Mouse (Mus musculus) MEL (cell line): ENCODE data around the gene Prpf19. TPM values are rescaled to one million over a fixed set of nuclear protein-coding genes. Genes with fewer than 3 reads are reported as not detected.

Experiments used
- DNase-seq: peaks from one replicate; pipeline ENCODE4 v3.0.0; 2011; ENCODE audit warnings: low read depth, low spot score
- H3K27ac ChIP-seq: 2 replicates; pipeline ENCODE4 v1.5.1; 2012; ENCODE audit warnings: low read depth, mild to moderate bottlenecking, control low read depth, low read length, moderate library complexity; ENCODE audit not compliant: control insufficient read depth
- H3K27me3 ChIP-seq, 2 experiments: fragments of 150-350 bp in 1 of 2; sonication (generic) in 1 of 2; 2 replicates each; pipeline ENCODE4 v1.6.1; 2012; ENCODE audit warnings: low read length in 2 of 2, mild to moderate bottlenecking in 2 of 2, improper control_type of control experiment in 1 of 2, moderate library complexity in 1 of 2; ENCODE audit not compliant: insufficient read depth in 2 of 2, control insufficient read depth in 1 of 2
- H3K36me3 ChIP-seq, 2 experiments: 2 replicates each; pipeline ENCODE4 v1.6.1; 2012 to 2014; ENCODE audit warnings: low read length in 2 of 2, improper control_type of control experiment in 1 of 2, inconsistent platforms in 1 of 2, mild to moderate bottlenecking in 1 of 2; ENCODE audit not compliant: insufficient read depth in 2 of 2, control insufficient read depth in 1 of 2
- H3K4me1 ChIP-seq, 2 experiments: fragments of 150-350 bp in 1 of 2; sonication (generic) in 1 of 2; 2 replicates each; pipeline ENCODE4 v1.6.1; 2012; ENCODE audit warnings: low read length in 2 of 2, improper control_type of control experiment in 1 of 2, mild to moderate bottlenecking in 1 of 2; ENCODE audit not compliant: insufficient read depth in 2 of 2, control insufficient read depth in 1 of 2
- H3K4me3 ChIP-seq, 2 experiments: fragments of 150-350 bp in 1 of 2; sonication (generic) in 1 of 2; 2 replicates each; pipeline ENCODE4 v1.5.1; 2012; ENCODE audit warnings: low read depth in 2 of 2, low read length in 2 of 2, mild to moderate bottlenecking in 2 of 2, moderate library complexity in 2 of 2, control low read depth in 1 of 2, improper control_type of control experiment in 1 of 2; ENCODE audit not compliant: control insufficient read depth in 1 of 2, insufficient read depth in 1 of 2
- H3K79me2 ChIP-seq: 2 replicates; pipeline ENCODE4 v1.6.1; 2012; ENCODE audit warnings: mild to moderate bottlenecking, low read length, moderate library complexity; ENCODE audit not compliant: control insufficient read depth, poor library complexity, insufficient read depth
- H3K9ac ChIP-seq: 2 replicates; pipeline ENCODE4 v1.6.1; 2012; ENCODE audit warnings: low read depth, mild to moderate bottlenecking, control low read depth, low read length, moderate library complexity; ENCODE audit not compliant: control insufficient read depth, poor library complexity, severe bottlenecking
- H3K9me3 ChIP-seq: fragments of 150-350 bp; sonication (generic); replicated peaks from 2 replicates; pipeline ENCODE4 v1.6.1; 2012; ENCODE audit warnings: mild to moderate bottlenecking, low read length, improper control_type of control experiment, moderate library complexity; ENCODE audit not compliant: insufficient read depth
- BHLHE40 ChIP-seq: IDR thresholded peaks from 2 replicates; pipeline ENCODE4 v1.6.1; 2012; ENCODE audit warnings: low read depth, mild to moderate bottlenecking, inconsistent platforms, low read length, improper control_type of control experiment, borderline replicate concordance
- CHD2 ChIP-seq: IDR thresholded peaks from 2 replicates; pipeline ENCODE4 v1.6.1; 2011; ENCODE audit warnings: low read length, improper control_type of control experiment
- CTCF ChIP-seq, 3 experiments: IDR thresholded peaks in 2 of 3; conservative IDR thresholded peaks in 1 of 3; 2 replicates each; pipeline ENCODE4 v1.5.1; 2011 to 2012; ENCODE audit warnings: low read length in 3 of 3, low read depth in 2 of 3, mild to moderate bottlenecking in 2 of 3, improper control_type of control experiment in 1 of 3, inconsistent platforms in 1 of 3, mixed read lengths in 1 of 3, moderate library complexity in 1 of 3; ENCODE audit not compliant: control insufficient read depth in 1 of 3, insufficient read depth in 1 of 3, poor library complexity in 1 of 3, severe bottlenecking in 1 of 3
- E2F4 ChIP-seq: IDR thresholded peaks from 2 replicates; pipeline ENCODE4 v1.6.1; 2011; ENCODE audit warnings: low read depth, low read length, improper control_type of control experiment, borderline replicate concordance
- ELF1 ChIP-seq: IDR thresholded peaks from 2 replicates; pipeline ENCODE4 v1.6.1; 2014; ENCODE audit warnings: low read depth, mild to moderate bottlenecking, inconsistent platforms, low read length, improper control_type of control experiment, moderate library complexity
- EP300 ChIP-seq, 2 experiments: IDR thresholded peaks; 2 replicates each; pipeline ENCODE4 v1.6.1; 2011; ENCODE audit warnings: improper control_type of control experiment in 2 of 2, low read length in 2 of 2, low read depth in 1 of 2, mild to moderate bottlenecking in 1 of 2
- ETS1 ChIP-seq: IDR thresholded peaks from 2 replicates; pipeline ENCODE4 v1.6.1; 2012; ENCODE audit warnings: low read depth, mild to moderate bottlenecking, inconsistent platforms, low read length, improper control_type of control experiment, moderate library complexity
- HCFC1 ChIP-seq: IDR thresholded peaks from 2 replicates; pipeline ENCODE4 v1.6.1; 2012; ENCODE audit warnings: low read depth, mild to moderate bottlenecking, inconsistent platforms, low read length, improper control_type of control experiment, moderate library complexity
- JUND ChIP-seq: IDR thresholded peaks from 2 replicates; pipeline ENCODE4 v1.6.1; 2011; ENCODE audit warnings: low read depth, mild to moderate bottlenecking, improper control_type of control experiment, low read length
- KAT2A ChIP-seq: conservative IDR thresholded peaks from 2 replicates; pipeline ENCODE4 v1.6.1; 2012; ENCODE audit warnings: low read depth, low read length, improper control_type of control experiment, inconsistent platforms
- MAX ChIP-seq: IDR thresholded peaks from 2 replicates; pipeline ENCODE4 v1.6.1; 2011; ENCODE audit warnings: low read length, improper control_type of control experiment
- MAZ ChIP-seq: IDR thresholded peaks from 2 replicates; pipeline ENCODE4 v1.6.1; 2012; ENCODE audit warnings: low read depth, mild to moderate bottlenecking, inconsistent platforms, low read length, improper control_type of control experiment
- MEF2A ChIP-seq: IDR thresholded peaks from 2 replicates; pipeline ENCODE4 v1.6.1; 2014; ENCODE audit warnings: low read depth, mild to moderate bottlenecking, inconsistent platforms, low read length, improper control_type of control experiment; ENCODE audit not compliant: poor library complexity, insufficient replicate concordance, severe bottlenecking; ENCODE audit errors: extremely low read depth
- MXI1 ChIP-seq: IDR thresholded peaks from 2 replicates; pipeline ENCODE4 v1.6.1; 2011; ENCODE audit warnings: mild to moderate bottlenecking, low read depth, low read length, improper control_type of control experiment
- MYB ChIP-seq: IDR thresholded peaks from 2 replicates; pipeline ENCODE4 v1.6.1; 2011; ENCODE audit warnings: mild to moderate bottlenecking, low read depth, low read length, improper control_type of control experiment
- MYC ChIP-seq: IDR thresholded peaks from 2 replicates; pipeline ENCODE4 v1.6.1; 2011; ENCODE audit warnings: low read depth, mild to moderate bottlenecking, low read length, improper control_type of control experiment, moderate library complexity
- NELFE ChIP-seq: IDR thresholded peaks from 2 replicates; pipeline ENCODE4 v1.6.1; 2011; ENCODE audit warnings: low read depth, low read length, improper control_type of control experiment
- NRF1 ChIP-seq: IDR thresholded peaks from 2 replicates; pipeline ENCODE4 v1.6.1; 2014; ENCODE audit warnings: low read depth, mild to moderate bottlenecking, inconsistent platforms, low read length, improper control_type of control experiment, moderate library complexity; ENCODE audit not compliant: poor library complexity, insufficient read depth, severe bottlenecking
- POLR2A ChIP-seq, 2 experiments: IDR thresholded peaks; 2 replicates each; pipeline ENCODE4 v1.6.1; 2011 to 2012; ENCODE audit warnings: low read length in 2 of 2, mild to moderate bottlenecking in 2 of 2, control low read depth in 1 of 2, improper control_type of control experiment in 1 of 2, low read depth in 1 of 2, moderate library complexity in 1 of 2; ENCODE audit not compliant: control insufficient read depth in 1 of 2, insufficient read depth in 1 of 2, poor library complexity in 1 of 2
- POLR2AphosphoS2 ChIP-seq: IDR thresholded peaks from 2 replicates; pipeline ENCODE4 v1.6.1; 2011; ENCODE audit warnings: low read length, improper control_type of control experiment
- POLR2AphosphoS5 ChIP-seq: IDR thresholded peaks from 2 replicates; pipeline ENCODE4 v1.6.1; 2012; ENCODE audit warnings: low read depth, borderline replicate concordance, mild to moderate bottlenecking, inconsistent platforms, low read length, moderate library complexity, mixed read lengths
- RAD21 ChIP-seq: IDR thresholded peaks from 2 replicates; pipeline ENCODE4 v1.6.1; 2011; ENCODE audit warnings: mild to moderate bottlenecking, low read depth, low read length, improper control_type of control experiment
- RCOR1 ChIP-seq: IDR thresholded peaks from 2 replicates; pipeline ENCODE4 v1.6.1; 2012; ENCODE audit warnings: low read depth, mild to moderate bottlenecking, inconsistent platforms, low read length, improper control_type of control experiment
- SIN3A ChIP-seq: IDR thresholded peaks from 2 replicates; pipeline ENCODE4 v1.6.1; 2012; ENCODE audit warnings: low read length, improper control_type of control experiment, inconsistent platforms
- SMC3 ChIP-seq: IDR thresholded peaks from 2 replicates; pipeline ENCODE4 v1.6.1; 2011; ENCODE audit warnings: low read depth, low read length, improper control_type of control experiment
- TAL1 ChIP-seq: IDR thresholded peaks from 2 replicates; pipeline ENCODE4 v1.6.1; 2012; ENCODE audit warnings: mild to moderate bottlenecking, inconsistent platforms, low read length, moderate library complexity, mixed read lengths
- TBP ChIP-seq: IDR thresholded peaks from 2 replicates; pipeline ENCODE4 v1.8.0; 2011; ENCODE audit warnings: low read depth, low read length, improper control_type of control experiment
- TCF12 ChIP-seq: IDR thresholded peaks from 2 replicates; pipeline ENCODE4 v1.6.1; 2014; ENCODE audit warnings: low read depth, mild to moderate bottlenecking, inconsistent platforms, low read length, improper control_type of control experiment, moderate library complexity
- USF1 ChIP-seq: IDR thresholded peaks from 2 replicates; pipeline ENCODE4 v1.6.1; 2014; ENCODE audit warnings: low read depth, mild to moderate bottlenecking, inconsistent platforms, low read length, improper control_type of control experiment, moderate library complexity
- USF2 ChIP-seq, 2 experiments: IDR thresholded peaks; 2 replicates each; pipeline ENCODE4 v1.6.1; 2011 to 2012; ENCODE audit warnings: improper control_type of control experiment in 2 of 2, low read length in 2 of 2, borderline replicate concordance in 1 of 2, inconsistent platforms in 1 of 2, low read depth in 1 of 2, mild to moderate bottlenecking in 1 of 2; ENCODE audit not compliant: insufficient read depth in 1 of 2
- ZC3H11A ChIP-seq: IDR thresholded peaks from 2 replicates; pipeline ENCODE4 v1.6.1; 2012; ENCODE audit warnings: low read depth, mild to moderate bottlenecking, inconsistent platforms, low read length, improper control_type of control experiment
- ZMIZ1 ChIP-seq: IDR thresholded peaks from 2 replicates; pipeline ENCODE4 v1.6.1; 2012; ENCODE audit warnings: low read depth, mild to moderate bottlenecking, inconsistent platforms, low read length, improper control_type of control experiment, moderate library complexity
- ZNF384 ChIP-seq: IDR thresholded peaks from 2 replicates; pipeline ENCODE4 v1.6.1; 2012; ENCODE audit warnings: low read depth, mild to moderate bottlenecking, inconsistent platforms, low read length, improper control_type of control experiment
- polyA plus RNA-seq, 2 experiments: library from polyadenylated mRNA; stranded (reverse) in 1 of 2; unstranded in 1 of 2; fragments of >175 nt in 1 of 2; fragments of >200 nt in 1 of 2; gene quantifications; 2 replicates each; pipeline versions ENCODE4 v1.2.1 to v1.2.4; 2012; ENCODE audit warnings: low replicate concordance in 2 of 2, low read depth in 1 of 2; ENCODE audit not compliant: insufficient read length in 2 of 2, insufficient read depth in 1 of 2, missing spikeins in 1 of 2
- total RNA-seq: library from RNA; depleted of rRNA; stranded (reverse); fragments of 300-350 nt; gene quantifications from 2 replicates; pipeline ENCODE4 v1.2.3, GENCODE M21; 2012

The Prpf19 gene
- total and polyA plus RNA-seq, 3 experiments = 128 to 363 (median 158) TPM

- H3K27ac ChIP-seq = peak within 1 kb of the TSS; percentile 85
- peaks cover 1 to 18% of the 10 kb centered on the region in 2 experiments; a peak in 2 of 4 replicates for H3K36me3 ChIP-seq
- DNase-seq = peak; percentile 99
- peak within 1 kb of the TSS; percentile 83 for H3K9ac ChIP-seq
- peaks cover 0 to 13% of the 10 kb centered on the region in 2 experiments; a peak in 2 of 4 replicates for H3K4me1 ChIP-seq
- TF ChIP-seq ZNF384 (peak; percentile 35), BHLHE40 (peak; percentile 89; the same call in 1 of the 2 replicates), TAL1 (no peak), ZMIZ1 (peak; percentile 52; the same call in 1 of the 2 replicates), CHD2 (no peak), MAX (peak; percentile 98), RCOR1 (no peak), ZC3H11A (no peak), CTCF (IDR thresholded peaks at IDR 0.05 in 2 of 3, conservative IDR thresholded peaks at IDR 0.05 in 1 of 3; ENCODE audit: control insufficient read depth in 1 of 3, insufficient read depth in 1 of 3, low read depth in 2 of 3, low read length in 3 of 3, poor library complexity in 1 of 3, severe bottlenecking in 1 of 3) (no peak), MAZ (no peak), KAT2A (peak; percentile 76), SMC3 (no peak), TBP (peak; percentile 75), EP300 (IDR thresholded peaks at IDR 0.05; ENCODE audit: low read depth in 1 of 2, low read length in 2 of 2) (no peak), ELF1 (peak; percentile 92), JUND (no peak), ETS1 (peak; percentile 27; the same call in 1 of the 2 replicates), SIN3A (peak; percentile 100), MYB (no peak), NELFE (peak; percentile 94), E2F4 (no peak), NRF1 (peak; percentile 77), MEF2A (no peak), MYC (peak; percentile 99), MXI1 (peak; percentile 100), POLR2AphosphoS2 (peak; percentile 57; the same call in 1 of the 2 replicates), USF1 (peak; percentile 76), POLR2A (IDR thresholded peaks at IDR 0.05; ENCODE audit: control insufficient read depth in 1 of 2, insufficient read depth in 1 of 2, low read depth in 1 of 2, low read length in 2 of 2, poor library complexity in 1 of 2) (peak; percentile 59 to 91; a peak in 3 of 4 replicates), HCFC1 (peak; percentile 94), TCF12 (peak; percentile 41), POLR2AphosphoS5 (no peak), USF2 (IDR thresholded peaks at IDR 0.05; ENCODE audit: borderline replicate concordance in 1 of 2, insufficient read depth in 1 of 2, low read depth in 1 of 2, low read length in 2 of 2) (no peak), RAD21 (no peak)
- peaks cover 34% of the 10 kb centered on the region for H3K79me2 ChIP-seq
- peaks cover 3% of the 10 kb centered on the region in 2 experiments; a peak in 2 of 4 replicates for H3K27me3 ChIP-seq
- H3K9me3 ChIP-seq = no peaks in the 10 kb centered on the region
- H3K4me3 ChIP-seq = peak within 1 kb of the TSS; percentile 84 to 95
These were observed 54.1 kb downstream of the Prpf19 start, which contains the start of gene Ccdc86 for GRCm38 (mm10) chr19:10949112-10949511. TSS of gene Ccdc86 (minus strand) at chr19:10949266.
